Mouse (Mus musculus): Measurements from ENCODE around the gene Fstl4.
"Not testable (repeated sequence)": the region's sequence is repeated elsewhere in the genome, so short reads cannot be mapped to it uniquely, and the experiment has no call there.

The Fstl4 gene

GRCm38 (mm10) chr11:53128661-53129060, 364.2 kb downstream of the Fstl4 start:
- DNase-seq (ENCODE audit: low spot score in 2 of 2): no peak

DNA sequence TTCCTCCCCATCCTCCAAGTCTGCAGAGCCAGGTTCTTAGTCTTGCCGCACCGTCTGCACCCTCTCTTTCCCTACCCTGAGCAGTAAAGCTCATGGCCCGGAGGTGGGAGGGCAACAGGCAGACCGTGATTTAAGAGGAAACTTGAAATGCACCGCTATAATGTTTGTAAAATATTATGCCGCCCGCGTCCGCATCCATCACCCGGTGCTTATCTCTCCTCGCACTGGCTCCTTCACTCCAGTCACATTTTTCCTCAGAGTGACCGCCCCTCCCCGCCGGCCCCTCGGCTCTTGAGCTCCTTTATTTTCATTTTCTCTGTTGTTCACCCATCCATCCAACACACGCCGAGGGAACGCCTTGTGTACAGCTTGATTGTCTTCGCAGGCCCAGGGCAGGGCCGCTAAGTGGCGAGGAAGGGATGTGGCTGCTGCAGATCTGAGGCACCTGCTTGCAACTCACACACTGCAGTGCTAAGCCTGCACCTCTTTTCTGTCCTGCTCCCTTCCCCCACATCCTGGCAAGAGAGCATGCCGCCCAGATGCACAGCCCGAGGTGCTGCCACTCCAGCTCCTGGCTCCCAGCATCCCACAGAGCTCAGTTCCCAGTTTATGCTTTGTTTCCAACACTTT, 368.1 kb downstream of the Fstl4 start:
- DNase-seq (ENCODE audit: low spot score in 2 of 2): no peak

GRCm38 (mm10) chr11:53136371-53136770, 371.9 kb downstream of the Fstl4 start:
- no peak for DNase-seq (ENCODE audit: low spot score in 2 of 2)

DNA sequence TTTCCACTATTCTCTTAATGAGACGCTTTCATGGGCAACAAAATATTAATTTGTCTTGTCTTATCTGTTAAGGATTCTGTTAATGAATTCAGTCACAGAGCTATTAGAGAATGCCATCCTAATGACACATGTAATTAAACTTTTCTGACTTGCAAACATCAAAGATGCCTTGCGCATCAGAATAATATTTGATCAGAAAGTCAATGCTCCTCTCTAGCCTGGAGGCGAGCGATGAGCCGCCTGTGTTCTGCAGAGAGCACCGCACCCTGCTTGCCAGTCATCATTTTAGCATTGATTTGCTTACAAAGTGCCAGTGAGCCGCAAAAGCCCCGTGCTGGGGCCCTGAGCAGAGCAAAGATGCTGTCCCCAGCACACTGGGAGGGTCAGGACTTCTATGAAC, 372.9 kb downstream of the Fstl4 start:
- no peak for DNase-seq (ENCODE audit: low spot score in 2 of 2)

- DNase-seq (ENCODE audit: low spot score in 2 of 2): no peak
Observed at GRCm38 (mm10) chr11:53138212-53138611, 373.8 kb downstream of the Fstl4 start.

DNA sequence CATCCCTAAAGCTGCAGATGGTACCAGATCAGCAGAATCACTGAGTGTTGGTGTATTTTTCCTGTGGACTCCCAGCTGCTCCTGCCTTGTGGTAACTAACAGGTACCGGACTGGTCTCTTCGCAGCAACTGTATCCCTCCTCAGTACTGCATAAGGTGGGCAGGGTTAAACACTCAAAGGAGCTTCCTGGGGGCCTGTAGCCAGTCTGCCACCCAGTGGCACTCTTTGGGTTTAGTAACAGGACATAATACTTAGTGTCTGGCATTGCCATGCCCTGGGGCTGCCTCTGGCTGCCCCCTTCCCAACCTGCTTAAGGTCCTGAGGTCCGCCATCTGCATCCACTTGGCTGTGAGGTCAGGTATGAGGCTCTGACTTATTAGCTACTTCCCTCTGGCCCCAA, 375.2 kb downstream of the Fstl4 start:
- DNase-seq (ENCODE audit: low spot score in 2 of 2): no peak

DNA sequence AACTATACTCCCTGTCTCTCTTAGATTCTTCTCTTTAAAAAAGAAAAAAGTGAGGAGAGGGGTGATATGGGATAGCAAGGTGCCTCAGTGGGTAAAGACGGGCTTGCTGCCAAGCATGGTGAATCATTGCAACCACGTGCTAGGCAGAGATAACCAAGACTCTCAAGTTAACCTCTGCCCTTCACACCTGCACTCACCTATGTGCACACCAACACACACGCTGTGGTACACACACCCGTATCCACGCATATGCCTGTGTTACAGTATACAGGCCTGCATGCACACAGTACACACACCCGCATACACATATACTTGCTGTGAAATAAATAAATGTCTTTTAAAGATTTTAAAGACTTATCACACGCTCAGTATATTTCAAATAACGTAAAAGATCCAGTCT, 375.8 kb downstream of the Fstl4 start:
- no peak for DNase-seq (ENCODE audit: low spot score in 2 of 2)

DNA sequence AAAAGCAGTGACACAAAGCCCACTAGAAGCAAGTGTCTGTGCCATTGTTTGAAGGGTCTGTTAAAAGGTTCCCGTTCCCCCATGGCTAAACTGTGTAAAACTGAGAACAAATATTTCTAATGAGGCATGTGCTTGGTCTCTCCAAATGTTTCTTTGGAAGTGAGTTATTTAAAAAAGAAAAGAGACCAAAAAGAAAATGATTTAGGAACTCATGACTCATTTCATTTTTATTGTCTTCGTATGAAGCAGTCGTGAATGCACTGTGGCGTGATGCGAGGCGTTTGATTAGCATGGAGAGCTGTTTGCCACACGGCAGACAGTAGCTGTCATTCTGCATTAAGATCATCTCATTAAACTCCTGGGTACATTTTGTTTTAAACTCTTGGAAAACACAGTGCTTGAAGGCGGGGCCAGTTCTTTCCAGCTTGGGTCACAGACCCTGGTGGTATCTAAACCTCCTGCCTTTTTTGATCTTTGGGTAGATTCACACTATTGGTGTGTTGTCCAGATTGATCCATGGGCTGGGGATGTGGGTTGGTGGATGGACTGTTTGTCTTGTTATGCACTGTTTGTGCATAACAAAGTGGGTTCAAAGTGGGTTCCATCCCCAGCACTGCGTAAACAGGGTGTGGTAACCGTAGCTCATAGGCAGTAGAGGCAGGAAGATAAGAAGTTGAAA, 376.4 kb downstream of the Fstl4 start:
- DNase-seq (ENCODE audit: low spot score in 2 of 2): no peak

DNA sequence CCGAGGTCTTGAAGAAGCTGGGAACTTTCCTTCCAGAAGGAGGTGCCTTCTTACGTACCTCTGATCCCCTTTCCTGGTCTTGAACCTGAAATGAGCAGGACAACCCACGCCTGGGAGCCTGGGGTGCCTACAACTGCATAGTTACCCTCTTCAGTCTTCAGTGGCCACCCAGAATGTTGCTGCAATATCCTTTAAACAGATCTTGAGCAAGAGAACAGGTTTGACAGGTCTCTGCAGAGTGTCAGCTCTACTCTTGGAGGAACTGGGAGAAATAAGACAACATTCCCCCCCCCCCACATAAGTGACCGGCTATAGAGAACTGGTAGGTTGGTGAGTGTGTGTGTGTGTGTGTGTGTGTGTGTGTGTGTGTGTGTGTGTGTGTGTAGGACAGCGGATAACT, 379.1 kb downstream of the Fstl4 start:
- DNase-seq (ENCODE audit: low spot score in 2 of 2): no peak

GRCm38 (mm10) chr11:53144506-53144905, 380.1 kb downstream of the Fstl4 start:
- no peak for DNase-seq (ENCODE audit: low spot score in 2 of 2)

DNA sequence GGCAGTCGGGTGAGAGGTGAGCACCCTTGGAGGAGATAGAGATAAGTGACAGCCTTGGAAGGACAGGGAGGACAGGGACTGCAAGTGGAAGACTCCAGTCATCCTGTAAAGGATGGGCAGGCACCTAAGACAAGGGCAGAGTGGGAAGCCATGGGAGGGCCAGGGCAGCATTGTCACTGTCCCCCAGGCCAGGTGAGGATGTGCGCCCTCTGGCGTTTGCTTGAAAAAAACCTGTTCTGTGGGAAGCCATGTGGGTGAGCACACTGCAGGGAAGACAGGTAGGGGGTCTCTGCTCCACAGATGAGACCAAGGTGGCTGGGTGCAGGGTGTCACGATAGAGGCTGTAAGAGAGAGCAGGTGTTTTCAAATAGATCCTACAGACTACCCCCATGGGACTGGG, 381.9 kb downstream of the Fstl4 start:
- DNase-seq (ENCODE audit: low spot score in 2 of 2): peak; percentile 21 to 67

GRCm38 (mm10) chr11:53156463-53156862, 392.0 kb downstream of the Fstl4 start:
- DNase-seq (ENCODE audit: low spot score in 2 of 2): no peak

- no peak for DNase-seq (ENCODE audit: low spot score in 2 of 2)
Observed at GRCm38 (mm10) chr11:53157621-53158259, 393.3 kb downstream of the Fstl4 start.

DNA sequence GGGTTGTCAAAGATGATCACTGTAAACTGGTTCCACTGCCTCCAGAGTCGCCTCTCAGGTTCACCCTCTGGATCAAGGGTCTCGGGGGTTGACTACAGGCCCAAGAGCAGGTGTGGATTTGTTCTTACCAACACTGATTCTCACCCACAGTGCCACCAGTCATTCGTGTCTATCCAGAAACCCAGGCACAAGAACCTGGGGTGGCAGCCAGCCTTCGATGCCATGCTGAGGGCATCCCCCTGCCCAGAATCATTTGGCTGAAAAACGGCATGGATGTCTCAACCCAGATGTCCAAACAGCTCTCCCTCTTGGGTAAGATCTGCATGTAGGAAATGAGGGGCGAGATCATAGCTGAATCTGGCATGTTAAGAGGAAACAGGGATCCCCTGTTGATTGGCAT, 398.0 kb downstream of the Fstl4 start:
- no peak for DNase-seq (ENCODE audit: low spot score in 2 of 2)

DNA sequence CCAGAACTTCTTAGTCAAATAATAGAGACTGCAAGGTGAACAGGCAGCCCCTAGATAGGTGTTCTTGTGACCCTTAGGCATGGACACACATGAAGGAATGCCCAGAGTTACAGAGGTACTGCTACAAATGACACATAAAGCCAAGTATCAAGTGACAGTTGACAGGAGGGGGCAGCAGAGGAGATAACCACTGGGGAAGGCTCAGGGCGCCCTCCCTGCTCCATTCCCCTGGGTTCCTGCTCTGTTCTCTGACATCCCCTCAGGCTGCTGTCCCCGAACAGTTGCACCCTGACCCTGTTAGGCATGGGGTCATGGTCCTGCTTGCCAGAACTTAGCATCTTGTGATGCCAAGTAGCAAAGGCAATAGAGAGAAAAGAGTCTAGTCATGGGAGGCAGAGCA, 402.0 kb downstream of the Fstl4 start:
- peak in 1 of 2 experiments; percentile 60 for DNase-seq (ENCODE audit: low spot score in 2 of 2)

- DNase-seq (ENCODE audit: low spot score in 2 of 2): no peak
Observed at GRCm38 (mm10) chr11:53182177-53182852, 417.9 kb downstream of the Fstl4 start.

GRCm38 (mm10) chr11:53182858-53183257, 418.4 kb downstream of the Fstl4 start:
- DNase-seq (ENCODE audit: low spot score in 2 of 2): no peak

DNA sequence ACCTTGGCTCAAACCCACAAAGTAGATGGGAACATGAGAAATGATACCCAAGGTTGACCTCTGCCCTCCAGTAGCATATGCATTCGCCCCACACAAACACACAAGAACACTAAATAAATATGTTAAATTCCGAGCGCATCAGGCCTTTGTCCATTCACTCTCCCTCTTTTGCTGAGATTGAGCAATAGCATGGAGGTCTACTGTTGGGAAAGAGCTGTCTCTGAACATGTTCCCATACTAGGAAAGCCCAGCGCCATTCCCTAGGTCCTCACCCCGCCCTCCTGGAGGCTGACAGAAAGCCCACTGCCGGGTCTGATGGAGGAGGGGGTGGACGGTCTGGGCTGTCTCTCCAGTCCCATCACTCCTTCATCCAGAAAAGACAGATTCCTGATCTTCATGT, 419.6 kb downstream of the Fstl4 start:
- no peak for DNase-seq (ENCODE audit: low spot score in 2 of 2)

GRCm38 (mm10) chr11:53184698-53185097, 420.3 kb downstream of the Fstl4 start:
- DNase-seq (ENCODE audit: low spot score in 2 of 2): peak in 1 of 2 experiments; percentile 21

- DNase-seq (ENCODE audit: low spot score in 2 of 2): no peak
Observed at GRCm38 (mm10) chr11:53187427-53188140, 423.1 kb downstream of the Fstl4 start.

DNA sequence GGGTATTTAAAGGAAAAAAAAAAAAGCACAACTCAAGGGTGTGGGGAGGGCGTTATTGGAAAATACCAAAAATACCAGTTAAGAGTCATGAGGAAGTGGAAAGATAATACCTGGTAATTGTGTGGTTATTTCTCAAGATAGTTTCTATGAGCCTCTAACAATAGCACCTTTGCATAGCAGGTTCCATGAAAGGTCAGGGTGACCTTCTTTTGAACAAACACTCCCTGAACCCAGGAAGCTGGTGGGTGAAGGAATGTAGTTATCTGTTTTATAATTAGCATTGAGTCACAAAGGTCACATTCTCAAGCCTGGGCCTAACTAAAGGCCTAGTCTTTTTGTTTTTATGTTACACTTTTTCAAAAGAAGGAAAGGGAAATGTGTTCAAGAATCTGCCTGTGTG, 432.1 kb downstream of the Fstl4 start:
- not testable (repeated sequence) for DNase-seq (ENCODE audit: low spot score in 2 of 2)

- DNase-seq (ENCODE audit: low spot score in 2 of 2): no peak
Observed at GRCm38 (mm10) chr11:53197111-53197510, 432.7 kb downstream of the Fstl4 start.
